Mouse (Mus musculus) testis, adult 2 months (tissue): ENCODE measurements around the gene Rnf5.

Experiments used
- CTCF ChIP-seq: fragments of 200-500 bp; IDR thresholded peaks from 2 replicates; pipeline ENCODE4 v1.5.1; 2012; ENCODE audit warnings: low read depth, mild to moderate bottlenecking, inconsistent platforms, low read length, moderate library complexity; ENCODE audit not compliant: control insufficient read depth, insufficient read depth, insufficient replicate concordance
- POLR2A ChIP-seq: fragments of 200-500 bp; IDR thresholded peaks from 2 replicates; pipeline ENCODE4 v1.6.1; 2012; ENCODE audit warnings: low read depth, mild to moderate bottlenecking, inconsistent platforms, low read length, moderate library complexity; ENCODE audit not compliant: control insufficient read depth

DNA sequence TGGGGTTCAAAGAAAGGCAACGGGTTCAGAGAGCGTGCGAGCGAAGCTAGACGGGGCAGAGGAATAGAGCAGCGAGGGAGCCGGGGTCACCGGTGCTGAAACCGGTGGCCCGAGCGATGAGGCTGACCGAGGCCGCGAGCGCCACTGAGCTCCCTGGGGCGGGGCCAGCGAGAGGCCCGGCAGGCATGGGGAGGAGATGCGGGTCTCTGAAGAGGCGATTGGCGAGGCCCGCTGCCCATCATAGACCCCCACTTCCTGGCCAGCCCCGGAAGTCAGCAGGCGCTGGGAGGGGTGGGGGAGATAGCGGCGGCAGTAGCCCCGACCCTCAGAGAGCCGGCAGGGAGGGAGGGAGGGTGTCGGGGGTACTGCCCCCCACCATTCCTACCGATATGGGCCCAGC, 2.1 kb upstream of the Rnf5 start:
- no peak for TF ChIP-seq CTCF
- TF ChIP-seq POLR2A = peak; percentile 90
